Mouse (Mus musculus) cerebellum, postnatal 25 days (tissue): Measurements from ENCODE around the gene Cenpm.

Source experiments
- DNase-seq, 2 experiments: peaks; one replicate each; pipeline ENCODE4 v3.0.0; 2021; ENCODE audit warnings: mixed read lengths in 2 of 2

Gene Cenpm

GRCm38 (mm10) chr15:82188481-82189240, 55.9 kb downstream of the Cenpm start:
- DNase-seq: peak in 1 of 2 experiments; percentile 64

- no peak for DNase-seq
Measured at GRCm38 (mm10) chr15:82187924-82188323, 56.6 kb downstream of the Cenpm start.

- DNase-seq: no peak
Measured at GRCm38 (mm10) chr15:82187401-82187800, 57.1 kb downstream of the Cenpm start.

GRCm38 (mm10) chr15:82186931-82187330, 57.6 kb downstream of the Cenpm start:
- no peak for DNase-seq

GRCm38 (mm10) chr15:82186131-82186530, 58.4 kb downstream of the Cenpm start:
- no peak for DNase-seq

- no peak for DNase-seq
Measured at GRCm38 (mm10) chr15:82185062-82185783, 59.3 kb downstream of the Cenpm start.

- no peak for DNase-seq
Measured at GRCm38 (mm10) chr15:82184656-82185055, 59.9 kb downstream of the Cenpm start.

GRCm38 (mm10) chr15:82184183-82184582, 60.4 kb downstream of the Cenpm start:
- DNase-seq: no peak
